Mouse (Mus musculus): ENCODE data around the gene Fpgs. TPM values are rescaled to one million over a fixed set of nuclear protein-coding genes. Genes with fewer than 3 reads are reported as not detected.

Fpgs gene
- polyA plus RNA-seq, 2 experiments, result 30.7 to 75.7 TPM

- WGBS, result 69% methylated on average over 4 of the region's 4 CpGs
- Histone ChIP-seq H3K27me3 (ENCODE audit: control insufficient read depth, insufficient read depth, low read length) (peaks cover 12% of the 10 kb centered on the region), H3K9me3 (ENCODE audit: control insufficient read depth, low read length) (no peaks in the 10 kb centered on the region), H3K36me3 (ENCODE audit: control insufficient read depth, insufficient read depth, low read length) (no peaks in the 10 kb centered on the region), H3K4me2 (replicated peaks; ENCODE audit: low read depth, low read length, severe bottlenecking) (no peak overlapping the region), H3K9ac (ENCODE audit: low read depth, low read length, severe bottlenecking) (no peak overlapping the region), H3K4me3 (replicated peaks; ENCODE audit: low read length) (no peak overlapping the region), H3K4me1 (ENCODE audit: control insufficient read depth, insufficient read depth, low read length) (peaks cover 17% of the 10 kb centered on the region), H3K27ac (replicated peaks; ENCODE audit: low read depth, low read length) (no peak overlapping the region)
- no peak for DNase-seq (ENCODE audit: low spot score)
- no peak for TF ChIP-seq POLR2A (IDR thresholded peaks at IDR 0.05; ENCODE audit: borderline replicate concordance, extremely low read depth, insufficient read depth, insufficient read length)
- ATAC-seq (ENCODE audit: low FRiP score, low read depth), result no peak
Observed at GRCm38 (mm10) chr2:32739311-32739710, 35.4 kb upstream of the Fpgs start.

- H3K4me1 ChIP-seq (ENCODE audit: control insufficient read depth, insufficient read depth, low read length), result peaks cover 17% of the 10 kb centered on the region
- H3K27me3 ChIP-seq (ENCODE audit: control insufficient read depth, insufficient read depth, low read length), result peaks cover 8% of the 10 kb centered on the region
- no peaks in the 10 kb centered on the region for H3K9me3 ChIP-seq (ENCODE audit: control insufficient read depth, low read length)
- DNase-seq (ENCODE audit: low spot score), result no peak
- 62% methylated on average over 6 of the region's 6 CpGs for WGBS
- H3K27ac ChIP-seq (replicated peaks; ENCODE audit: low read depth, low read length), result no peak overlapping the region
- no peak overlapping the region for H3K4me3 ChIP-seq (replicated peaks; ENCODE audit: low read length)
- TF ChIP-seq POLR2A (IDR thresholded peaks at IDR 0.05; ENCODE audit: borderline replicate concordance, extremely low read depth, insufficient read depth, insufficient read length), result no peak
- H3K9ac ChIP-seq (ENCODE audit: low read depth, low read length, severe bottlenecking), result no peak overlapping the region
- no peak for ATAC-seq (ENCODE audit: low FRiP score, low read depth)
- no peak overlapping the region for H3K4me2 ChIP-seq (replicated peaks; ENCODE audit: low read depth, low read length, severe bottlenecking)
- no peaks in the 10 kb centered on the region for H3K36me3 ChIP-seq (ENCODE audit: control insufficient read depth, insufficient read depth, low read length)
Observed at GRCm38 (mm10) chr2:32737008-32737407, 33.1 kb upstream of the Fpgs start.

GRCm38 (mm10) chr2:32736306-32736829, 32.4 kb upstream of the Fpgs start:
- Histone ChIP-seq H3K27ac (replicated peaks; ENCODE audit: low read depth, low read length) (no peak overlapping the region), H3K4me2 (replicated peaks; ENCODE audit: low read depth, low read length, severe bottlenecking) (no peak overlapping the region), H3K9me3 (ENCODE audit: control insufficient read depth, low read length) (no peaks in the 10 kb centered on the region), H3K27me3 (ENCODE audit: control insufficient read depth, insufficient read depth, low read length) (peaks cover 2% of the 10 kb centered on the region), H3K9ac (ENCODE audit: low read depth, low read length, severe bottlenecking) (no peak overlapping the region), H3K4me3 (replicated peaks; ENCODE audit: low read length) (no peak overlapping the region), H3K36me3 (ENCODE audit: control insufficient read depth, insufficient read depth, low read length) (no peaks in the 10 kb centered on the region), H3K4me1 (ENCODE audit: control insufficient read depth, insufficient read depth, low read length) (peaks cover 16% of the 10 kb centered on the region)
- no peak for TF ChIP-seq POLR2A (IDR thresholded peaks at IDR 0.05; ENCODE audit: borderline replicate concordance, extremely low read depth, insufficient read depth, insufficient read length)
- 46% methylated on average over 3 of the region's 3 CpGs for WGBS
- no peak for ATAC-seq (ENCODE audit: low FRiP score, low read depth)
- no peak for DNase-seq (ENCODE audit: low spot score)

- H3K36me3 ChIP-seq (ENCODE audit: control insufficient read depth, insufficient read depth, low read length), result no peaks in the 10 kb centered on the region
- ATAC-seq (ENCODE audit: low FRiP score, low read depth) (no peak), DNase-seq (ENCODE audit: low spot score) (no peak)
- no peak overlapping the region for H3K4me2 ChIP-seq (replicated peaks; ENCODE audit: low read depth, low read length, severe bottlenecking)
- peaks cover 24% of the 10 kb centered on the region for H3K4me1 ChIP-seq (ENCODE audit: control insufficient read depth, insufficient read depth, low read length)
- H3K9ac ChIP-seq (ENCODE audit: low read depth, low read length, severe bottlenecking), result no peak overlapping the region
- no peak overlapping the region for H3K4me3 ChIP-seq (replicated peaks; ENCODE audit: low read length)
- H3K27ac ChIP-seq (replicated peaks; ENCODE audit: low read depth, low read length), result no peak overlapping the region
- TF ChIP-seq POLR2A (IDR thresholded peaks at IDR 0.05; ENCODE audit: borderline replicate concordance, extremely low read depth, insufficient read depth, insufficient read length), result no peak
- no peaks in the 10 kb centered on the region for H3K27me3 ChIP-seq (ENCODE audit: control insufficient read depth, insufficient read depth, low read length)
- no peaks in the 10 kb centered on the region for H3K9me3 ChIP-seq (ENCODE audit: control insufficient read depth, low read length)
- WGBS, result 49% methylated on average over 4 of the region's 4 CpGs
Observed at GRCm38 (mm10) chr2:32734933-32735332, 31.0 kb upstream of the Fpgs start.

- H3K4me3 ChIP-seq (replicated peaks; ENCODE audit: low read length), result no peak overlapping the region
- no peak for TF ChIP-seq POLR2A (IDR thresholded peaks at IDR 0.05; ENCODE audit: borderline replicate concordance, extremely low read depth, insufficient read depth, insufficient read length)
- H3K36me3 ChIP-seq (ENCODE audit: control insufficient read depth, insufficient read depth, low read length), result no peaks in the 10 kb centered on the region
- ATAC-seq (ENCODE audit: low FRiP score, low read depth), result no peak
- H3K27me3 ChIP-seq (ENCODE audit: control insufficient read depth, insufficient read depth, low read length), result no peaks in the 10 kb centered on the region
- WGBS, result 34% methylated on average over 4 of the region's 4 CpGs
- no peak overlapping the region; the same call in 1 of the 2 replicates for H3K9ac ChIP-seq (ENCODE audit: low read depth, low read length, severe bottlenecking)
- H3K9me3 ChIP-seq (ENCODE audit: control insufficient read depth, low read length), result no peaks in the 10 kb centered on the region
- DNase-seq (ENCODE audit: low spot score), result no peak
- H3K4me2 ChIP-seq (replicated peaks; ENCODE audit: low read depth, low read length, severe bottlenecking), result no peak overlapping the region
- H3K4me1 ChIP-seq (ENCODE audit: control insufficient read depth, insufficient read depth, low read length), result peaks cover 26% of the 10 kb centered on the region
- no peak overlapping the region for H3K27ac ChIP-seq (replicated peaks; ENCODE audit: low read depth, low read length)
Observed at GRCm38 (mm10) chr2:32734480-32734879, 30.5 kb upstream of the Fpgs start.

GRCm38 (mm10) chr2:32732695-32733094, 28.8 kb upstream of the Fpgs start:
- Histone ChIP-seq H3K4me2 (replicated peaks; ENCODE audit: low read depth, low read length, severe bottlenecking) (no peak overlapping the region), H3K27me3 (ENCODE audit: control insufficient read depth, insufficient read depth, low read length) (no peaks in the 10 kb centered on the region), H3K4me3 (replicated peaks; ENCODE audit: low read length) (no peak overlapping the region), H3K4me1 (ENCODE audit: control insufficient read depth, insufficient read depth, low read length) (peaks cover 36% of the 10 kb centered on the region), H3K27ac (replicated peaks; ENCODE audit: low read depth, low read length) (no peak overlapping the region), H3K9me3 (ENCODE audit: control insufficient read depth, low read length) (no peaks in the 10 kb centered on the region), H3K36me3 (ENCODE audit: control insufficient read depth, insufficient read depth, low read length) (no peaks in the 10 kb centered on the region), H3K9ac (ENCODE audit: low read depth, low read length, severe bottlenecking) (no peak overlapping the region)
- TF ChIP-seq POLR2A (IDR thresholded peaks at IDR 0.05; ENCODE audit: borderline replicate concordance, extremely low read depth, insufficient read depth, insufficient read length), result no peak
- WGBS, result 78% methylated on average over 6 of the region's 6 CpGs
- ATAC-seq (ENCODE audit: low FRiP score, low read depth) (no peak), DNase-seq (ENCODE audit: low spot score) (no peak)
